Mouse (Mus musculus): ENCODE data around the gene Stoml1. TPM values are rescaled to one million over a fixed set of nuclear protein-coding genes. Genes with fewer than 3 reads are reported as not detected.
"Not testable (repeated sequence)": the region's sequence is repeated elsewhere in the genome, so short reads cannot be mapped to it uniquely, and the experiment has no call there.

Gene Stoml1
- total RNA-seq, 2 experiments from 2014 or later: 29.9 to 30.8 TPM

DNA sequence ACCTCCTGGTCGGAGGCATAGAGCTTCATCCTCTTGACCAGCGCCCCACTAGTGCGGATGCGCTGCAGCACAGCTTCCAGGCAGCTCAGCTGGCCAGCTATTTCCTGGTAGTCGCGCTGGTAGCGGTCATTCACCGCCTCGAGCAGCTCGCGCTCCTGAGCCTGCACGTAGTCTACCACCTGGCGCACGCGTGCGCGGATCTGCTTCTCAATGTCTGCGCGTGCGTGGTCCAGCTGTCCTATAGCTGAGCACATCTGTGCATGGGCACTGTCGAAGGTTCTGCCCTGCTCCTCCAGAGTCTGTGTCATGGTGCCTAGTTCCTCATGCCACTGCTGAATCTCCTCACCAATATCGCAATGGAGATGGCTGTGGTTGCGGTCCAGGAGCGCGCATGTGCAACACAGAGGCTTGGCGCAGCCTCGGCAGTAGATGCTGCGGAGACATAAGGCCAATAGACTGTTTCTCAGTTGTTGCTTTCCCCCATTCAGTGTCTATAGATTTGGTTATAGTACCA lies 18.4 kb upstream of the Stoml1 start:
- no peak for DNase-seq (ENCODE audit: low spot score in 2 of 2)

DNA sequence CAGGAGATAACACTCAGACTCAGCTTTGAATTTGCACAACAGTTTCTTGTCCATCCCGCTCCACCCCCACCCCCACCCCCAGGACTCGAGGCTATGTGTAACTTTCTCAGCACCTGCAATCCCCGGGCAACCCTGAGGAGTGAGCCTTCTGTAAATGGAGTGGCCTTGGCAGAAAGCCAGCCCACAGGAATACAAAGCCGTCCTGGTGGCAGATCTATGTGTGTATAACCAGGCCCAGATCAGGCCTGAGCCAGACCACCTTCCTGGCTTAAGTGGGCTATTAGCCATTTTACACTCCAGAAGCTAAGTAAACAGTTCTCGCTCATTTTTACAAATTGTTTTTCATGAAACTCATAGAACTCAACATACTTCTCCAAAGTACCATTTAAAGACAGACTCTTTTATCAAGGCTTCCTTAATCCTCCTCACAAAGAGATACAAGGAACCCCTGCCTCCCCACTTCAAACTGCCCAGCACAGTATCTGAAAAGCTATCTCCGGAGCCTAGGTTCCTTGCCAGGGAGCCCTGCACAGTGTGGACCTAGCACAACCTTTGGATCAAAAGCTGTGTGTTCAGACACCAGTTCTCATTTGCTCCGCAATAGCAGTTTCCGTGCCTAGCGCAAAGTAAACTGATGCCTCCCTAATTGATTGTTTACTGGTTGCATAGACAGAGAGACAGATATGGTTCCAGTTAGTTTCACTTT lies 11.0 kb upstream of the Stoml1 start:
- DNase-seq (ENCODE audit: low spot score in 2 of 2): no peak

DNA sequence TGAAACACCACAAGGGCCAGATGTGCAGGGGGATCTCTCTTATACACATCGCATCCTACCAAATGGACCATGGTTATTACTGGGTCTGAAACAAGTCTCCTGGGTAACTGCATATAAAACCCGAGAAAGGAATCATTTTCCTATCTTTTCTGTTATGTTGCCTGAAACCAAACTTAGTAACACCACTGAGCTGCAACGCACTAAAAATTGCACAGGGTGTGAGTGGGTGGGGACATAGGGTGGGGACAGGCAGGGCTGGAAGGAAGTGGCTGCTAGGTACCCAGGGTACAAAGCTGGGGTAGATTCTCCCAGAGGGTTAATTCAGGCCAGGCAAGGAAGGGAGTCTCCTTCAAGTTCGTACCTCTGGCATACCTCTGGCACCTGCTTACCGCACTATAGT lies 10.3 kb upstream of the Stoml1 start:
- DNase-seq (ENCODE audit: low spot score in 2 of 2): no peak

DNA sequence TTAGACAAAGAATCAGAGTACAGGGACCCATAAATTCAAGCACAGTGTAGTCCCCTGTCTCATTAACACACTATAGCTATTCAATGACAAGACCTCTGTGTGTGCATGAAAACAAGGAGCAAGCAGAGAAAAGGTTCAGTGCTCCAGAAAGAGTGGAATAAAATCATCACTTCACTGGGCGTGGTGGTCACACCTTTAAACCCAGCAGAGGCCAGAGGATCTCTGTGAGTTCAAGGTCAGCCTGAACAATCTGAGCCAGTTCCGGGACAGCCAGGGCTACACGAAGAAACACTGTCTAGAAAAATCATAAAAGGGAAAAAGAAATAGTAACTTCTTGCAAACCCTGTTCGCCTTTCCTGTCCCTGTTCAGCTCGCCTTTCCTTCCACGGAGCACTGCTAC lies 9.3 kb upstream of the Stoml1 start:
- DNase-seq (ENCODE audit: low spot score in 2 of 2): no peak

DNA sequence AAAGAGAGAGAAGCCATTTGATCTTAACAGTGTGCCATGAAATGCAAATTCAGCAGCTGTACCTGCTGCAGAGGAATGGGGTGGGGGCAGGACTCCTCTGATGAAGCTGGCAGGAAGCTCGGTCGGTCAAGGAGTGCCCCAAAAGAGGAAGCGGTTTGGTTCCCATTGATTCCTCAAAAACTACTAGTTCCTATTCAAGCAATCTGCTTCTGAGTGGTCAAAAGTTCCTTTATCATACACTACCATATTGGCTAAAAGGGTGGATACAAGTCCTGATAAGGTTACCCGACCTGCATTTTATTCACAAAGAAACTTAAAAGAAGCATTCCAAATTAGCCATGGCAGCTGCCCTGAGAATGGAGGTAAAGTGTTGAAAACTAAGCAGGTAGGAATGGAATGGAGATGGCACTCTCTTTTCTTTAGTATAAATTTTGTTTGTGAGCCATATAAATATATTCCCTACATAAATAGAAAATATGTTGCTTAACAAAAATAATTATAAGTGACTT lies 6.8 kb upstream of the Stoml1 start:
- no peak for DNase-seq (ENCODE audit: low spot score in 2 of 2)

DNA sequence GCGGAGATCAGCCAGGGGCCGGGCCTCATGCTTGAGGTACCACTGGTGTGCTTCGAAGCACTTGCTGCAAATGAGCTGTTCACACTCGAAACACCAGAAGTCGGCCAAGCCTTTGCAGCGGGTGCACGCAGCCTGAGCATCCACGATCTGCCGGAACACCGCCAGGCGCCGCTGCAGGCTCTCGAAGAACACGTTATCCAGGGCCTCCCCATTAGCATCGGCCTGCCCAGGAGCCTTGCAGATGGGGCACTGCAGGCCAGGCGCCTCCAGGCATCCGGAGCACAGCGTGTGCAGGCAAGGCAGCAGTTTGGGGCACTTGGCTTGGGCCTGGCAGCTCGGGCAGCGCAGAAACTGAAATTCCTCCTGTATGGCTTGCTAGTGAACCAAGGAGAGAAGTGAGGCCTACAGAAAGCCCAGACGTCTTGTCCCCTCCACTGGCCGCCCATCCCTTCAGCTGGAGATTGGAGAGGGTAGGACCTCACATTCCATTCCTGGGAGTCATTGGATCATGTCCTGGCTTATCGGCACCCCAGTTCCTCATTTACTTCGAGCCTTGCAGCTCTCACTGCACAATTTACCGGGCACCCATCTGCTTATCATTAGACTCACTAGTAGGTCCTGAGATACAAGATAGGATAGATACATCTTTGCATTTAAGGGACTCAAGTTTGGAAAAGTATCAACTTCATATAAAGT lies 5.8 kb upstream of the Stoml1 start:
- DNase-seq (ENCODE audit: low spot score in 2 of 2): peak; percentile 39 to 62

DNA sequence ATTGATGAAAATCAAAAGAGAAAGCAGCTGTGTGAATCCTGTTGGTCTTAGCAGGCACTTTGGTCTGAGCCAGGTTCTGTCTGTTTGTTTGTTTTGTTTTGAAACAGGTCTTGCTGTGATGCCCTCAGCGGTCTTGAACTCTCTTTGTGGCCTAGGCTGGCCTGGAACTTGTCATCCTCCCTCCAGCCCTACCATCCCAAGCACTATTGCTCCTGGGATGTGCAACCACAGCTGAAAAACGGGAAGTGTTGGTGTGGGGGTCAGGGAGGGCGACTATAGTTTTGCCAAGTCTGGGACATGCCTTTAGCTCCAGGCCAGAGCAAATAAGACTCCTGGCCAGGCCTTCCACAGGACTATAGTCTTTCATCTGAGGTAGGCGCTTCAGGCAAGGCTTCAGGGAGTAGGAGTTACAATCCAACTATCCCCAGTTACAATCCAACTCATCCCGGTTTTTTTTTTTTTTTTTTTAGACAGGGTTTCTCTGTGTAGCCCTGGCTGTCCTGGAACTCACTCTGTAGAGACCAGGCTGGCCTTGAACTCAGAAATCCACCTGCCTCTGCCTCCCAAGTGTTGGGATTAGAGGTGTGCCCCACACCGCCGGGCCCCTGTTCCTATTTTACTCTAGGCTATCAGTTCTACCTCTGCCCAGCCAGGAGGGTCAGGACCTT lies 4.1 kb upstream of the Stoml1 start:
- no peak for DNase-seq (ENCODE audit: low spot score in 2 of 2)

DNA sequence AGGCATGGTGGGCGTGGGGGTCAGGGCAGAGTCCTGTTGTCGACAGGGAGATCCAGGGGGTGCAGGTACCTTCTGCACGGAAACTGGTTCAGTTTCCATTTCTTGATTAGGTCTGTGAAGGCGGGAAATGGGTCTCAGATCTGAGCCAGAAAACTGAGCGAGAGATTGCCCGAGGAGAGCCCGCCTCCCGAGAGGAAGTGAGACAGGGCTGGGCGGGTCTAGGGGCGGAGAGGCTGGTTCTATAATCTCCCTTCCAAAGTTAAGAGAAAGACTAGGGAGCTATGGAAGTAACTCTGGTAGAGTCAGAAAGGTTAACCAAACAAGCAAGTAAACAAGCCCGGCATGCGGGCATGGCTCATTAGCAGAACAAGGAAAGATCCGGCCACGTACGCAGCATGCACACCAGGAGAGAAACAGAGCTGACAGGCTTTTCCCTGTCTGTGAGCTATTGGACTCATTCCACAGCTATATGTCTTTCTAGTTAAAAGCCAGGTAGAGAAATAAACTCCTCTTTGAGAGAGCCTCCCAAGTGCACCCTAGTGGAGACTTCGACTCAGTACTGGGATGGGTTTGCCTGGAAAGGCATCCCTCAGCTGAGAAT lies 3.3 kb upstream of the Stoml1 start, which contains the start of gene Pml:
Pml (minus strand) TSS at position 195 of the 601 bp plus-strand sequence.
- peak; percentile 36 to 72 for DNase-seq (ENCODE audit: low spot score in 2 of 2)

DNA sequence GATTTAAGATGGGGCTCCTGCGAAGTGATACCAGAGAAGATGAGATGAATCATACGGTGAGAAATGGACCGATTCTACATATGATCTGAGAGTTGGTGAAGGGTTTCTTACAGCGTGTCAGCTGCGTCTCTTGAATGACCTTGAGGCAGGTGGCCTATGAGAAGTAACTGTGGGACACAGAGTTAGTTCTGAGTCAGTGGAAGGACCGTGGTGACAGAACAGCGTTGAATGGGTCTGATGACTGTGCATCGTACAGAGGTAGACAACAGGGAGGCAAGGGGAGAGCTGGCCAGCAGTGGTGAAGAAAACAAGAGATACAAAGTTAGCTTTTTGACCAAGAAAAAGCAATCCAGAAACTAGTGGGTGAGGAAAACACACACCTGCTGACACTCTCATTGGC lies 2.6 kb upstream of the Stoml1 start:
- DNase-seq (ENCODE audit: low spot score in 2 of 2): no peak

DNA sequence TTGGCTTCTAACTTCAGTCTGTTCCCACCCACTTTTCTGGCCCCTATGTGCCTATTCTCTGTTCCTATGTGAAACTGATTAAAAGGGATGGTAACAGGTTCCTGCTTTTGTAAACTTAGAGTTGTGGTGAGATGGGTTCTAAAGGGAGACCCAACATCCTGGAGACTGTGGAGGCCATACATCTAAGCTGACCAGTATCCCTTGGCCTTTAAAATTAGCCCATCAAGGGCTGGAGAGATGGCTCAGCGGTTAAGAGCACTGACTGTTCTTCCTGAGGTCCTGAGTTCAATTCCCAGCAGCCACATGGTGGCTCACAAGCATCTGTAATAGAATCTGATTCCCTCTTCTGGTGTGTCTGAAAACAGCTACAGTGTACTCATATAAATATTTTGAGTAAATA lies 2.2 kb upstream of the Stoml1 start:
- not testable (repeated sequence) for DNase-seq (ENCODE audit: low spot score in 2 of 2)

DNA sequence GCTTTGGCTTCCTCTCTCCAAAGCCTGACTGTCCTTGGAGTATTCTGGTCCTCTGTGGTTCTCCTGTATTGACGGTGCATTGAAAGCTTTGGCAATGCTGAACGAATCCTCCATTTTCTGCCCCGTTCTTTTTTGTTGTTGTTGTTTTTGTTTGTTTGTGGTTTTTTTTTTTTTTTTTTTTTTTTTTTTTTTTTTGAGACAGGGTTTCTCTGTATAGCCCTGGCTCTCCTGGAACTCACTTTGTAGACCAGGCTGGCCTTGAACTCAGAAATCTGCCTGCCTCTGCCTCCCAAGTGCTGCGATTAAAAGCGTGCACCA lies 800 bp downstream of the Stoml1 start:
- not testable (repeated sequence) for DNase-seq (ENCODE audit: low spot score in 2 of 2)

DNA sequence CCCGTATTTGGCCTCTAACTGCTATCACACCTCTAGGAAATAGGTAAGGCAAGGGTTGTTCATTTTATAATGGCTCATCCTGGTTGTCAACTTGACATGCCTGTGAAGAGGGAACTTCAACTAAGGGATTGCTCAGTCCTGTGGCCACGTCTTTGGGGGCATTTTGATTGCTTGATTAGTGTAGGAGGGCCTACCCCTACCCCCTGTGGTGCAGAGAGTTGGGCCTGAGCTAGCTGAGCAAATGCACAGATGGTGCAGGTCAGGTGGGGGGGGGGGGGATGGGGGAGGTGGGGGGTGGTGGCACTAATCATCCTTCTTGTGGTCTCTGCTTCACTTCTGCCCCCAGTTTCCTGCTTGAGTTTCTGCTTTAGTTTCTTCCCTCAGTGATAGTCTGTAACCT lies 2.1 kb downstream of the Stoml1 start:
- DNase-seq (ENCODE audit: low spot score in 2 of 2): no peak

DNA sequence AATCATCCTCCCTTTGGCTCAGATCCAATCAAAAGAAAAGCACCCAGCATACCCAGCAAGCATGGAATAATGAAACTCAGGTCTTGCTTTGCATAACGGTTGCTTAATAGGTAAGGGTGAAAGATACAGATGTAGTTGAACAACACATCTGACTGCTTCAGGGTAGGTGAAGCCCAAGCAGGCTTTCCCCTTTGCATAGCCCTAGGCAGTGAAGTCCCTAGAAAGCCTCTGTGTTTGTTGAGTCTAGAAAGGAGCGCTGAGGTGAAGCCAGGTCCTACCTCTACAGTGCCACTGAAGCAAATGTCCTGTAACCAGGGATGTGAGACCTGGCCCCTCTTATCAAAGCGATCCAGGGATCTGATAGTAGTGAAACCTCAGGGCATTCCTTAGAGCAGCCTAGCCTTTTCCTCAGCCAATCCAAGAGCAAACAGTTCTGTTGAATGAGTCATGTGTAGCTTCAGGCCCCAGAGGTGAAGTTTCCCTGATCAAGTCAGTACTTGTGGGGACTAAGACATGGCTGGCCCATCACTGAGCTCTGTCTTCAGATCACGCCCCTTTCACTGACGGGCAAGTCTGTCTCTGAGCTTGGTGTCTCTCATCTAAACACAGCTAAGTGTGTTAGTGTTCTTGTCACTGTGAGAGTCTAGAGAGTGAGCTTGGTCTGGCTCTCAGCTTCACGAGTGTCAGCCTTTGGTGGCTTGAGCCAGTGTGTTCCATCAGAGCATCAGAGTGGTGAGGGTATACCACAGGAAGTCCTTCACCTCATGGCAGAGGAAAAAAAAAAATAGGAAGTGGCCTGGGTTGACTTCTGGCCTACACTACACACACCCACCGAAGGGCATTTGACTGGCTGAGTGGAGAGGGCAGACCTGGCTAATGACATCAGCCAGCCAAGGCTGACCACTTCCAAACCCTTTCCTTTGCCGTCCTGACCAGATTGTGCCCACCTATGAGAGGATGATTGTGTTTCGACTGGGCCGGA lies 3.0 kb downstream of the Stoml1 start:
- no peak for DNase-seq (ENCODE audit: low spot score in 2 of 2)

DNA sequence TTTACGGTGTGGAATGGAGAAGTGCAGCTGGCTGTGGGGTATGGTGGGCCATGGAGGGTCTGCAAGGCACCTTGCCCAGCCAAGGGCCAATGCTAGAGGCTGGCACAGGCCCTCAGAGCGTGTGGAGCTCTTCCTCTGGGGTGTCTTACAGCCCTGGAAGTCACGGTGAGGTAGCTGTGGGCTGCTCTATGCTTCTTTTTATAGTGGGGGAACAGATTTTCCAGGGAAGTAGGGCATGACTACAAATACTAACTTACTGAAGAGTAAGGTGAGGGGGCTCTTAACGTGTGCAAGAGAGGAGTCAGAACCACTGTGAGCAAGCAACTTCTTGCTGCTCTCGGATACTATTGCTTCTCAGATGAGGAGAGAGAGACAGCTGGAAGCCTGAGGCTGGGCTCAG lies 9.5 kb downstream of the Stoml1 start:
- DNase-seq (ENCODE audit: low spot score in 2 of 2): no peak

DNA sequence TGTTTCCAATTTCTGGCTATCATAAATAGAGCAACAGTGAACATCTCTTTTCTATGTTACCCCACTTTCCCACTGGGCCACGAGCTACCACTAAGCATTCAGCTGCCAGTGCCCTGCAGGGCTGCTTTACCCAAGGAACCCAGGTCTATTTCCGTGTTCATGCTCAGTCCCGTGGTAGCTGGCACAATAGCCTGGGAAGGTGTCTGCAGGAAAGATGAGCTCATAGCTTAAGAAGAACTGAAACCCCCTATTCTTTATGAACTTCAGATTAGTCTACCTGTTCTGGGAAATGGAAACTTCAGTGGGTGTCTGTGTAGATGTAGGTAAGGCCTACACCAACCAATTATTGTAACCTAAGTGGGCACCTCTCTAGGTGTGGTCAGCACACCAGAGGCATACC lies 12.4 kb downstream of the Stoml1 start:
- no peak for DNase-seq (ENCODE audit: low spot score in 2 of 2)

DNA sequence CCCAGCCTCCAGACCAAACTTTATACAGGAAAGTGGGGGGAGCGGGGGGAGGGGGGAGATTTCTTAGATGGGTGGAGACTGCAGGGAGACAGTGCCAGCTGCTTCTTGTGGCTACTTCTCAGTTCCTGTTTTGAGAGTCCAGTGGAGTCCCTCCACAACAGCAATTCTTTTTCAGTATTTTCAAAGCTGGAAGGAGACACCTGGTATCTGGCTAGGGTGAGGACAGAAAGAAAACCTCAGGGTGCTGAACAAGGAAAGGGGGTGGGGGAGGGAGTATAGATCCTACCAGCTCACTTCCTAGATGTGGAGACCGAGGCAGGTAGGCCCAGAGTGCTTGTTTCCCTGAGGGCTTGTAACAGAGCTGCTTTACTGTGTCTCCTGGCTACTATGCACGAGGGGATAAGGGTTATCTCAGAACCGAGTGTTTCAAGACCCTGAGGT lies 13.6 kb downstream of the Stoml1 start:
- DNase-seq (ENCODE audit: low spot score in 2 of 2): no peak

DNA sequence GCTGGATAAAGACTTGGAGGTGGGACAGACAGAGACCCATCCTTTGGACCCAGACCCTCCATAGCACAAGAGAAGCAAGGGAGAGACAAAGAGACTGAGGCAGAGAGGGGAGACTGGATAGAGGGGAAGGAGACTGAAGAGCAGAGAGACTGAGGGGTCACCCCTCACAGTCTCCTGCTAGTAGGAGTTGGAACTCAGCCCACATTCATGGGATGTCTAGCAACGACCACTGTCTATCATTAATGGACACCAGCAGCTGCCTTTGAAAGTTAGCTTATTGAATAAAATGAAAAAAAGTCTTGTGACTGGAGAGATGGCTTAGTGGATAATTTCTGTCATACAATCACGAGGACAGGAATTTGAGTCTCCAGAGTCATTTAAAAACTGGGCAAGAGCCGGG lies 14.1 kb downstream of the Stoml1 start:
- no peak for DNase-seq (ENCODE audit: low spot score in 2 of 2)

DNA sequence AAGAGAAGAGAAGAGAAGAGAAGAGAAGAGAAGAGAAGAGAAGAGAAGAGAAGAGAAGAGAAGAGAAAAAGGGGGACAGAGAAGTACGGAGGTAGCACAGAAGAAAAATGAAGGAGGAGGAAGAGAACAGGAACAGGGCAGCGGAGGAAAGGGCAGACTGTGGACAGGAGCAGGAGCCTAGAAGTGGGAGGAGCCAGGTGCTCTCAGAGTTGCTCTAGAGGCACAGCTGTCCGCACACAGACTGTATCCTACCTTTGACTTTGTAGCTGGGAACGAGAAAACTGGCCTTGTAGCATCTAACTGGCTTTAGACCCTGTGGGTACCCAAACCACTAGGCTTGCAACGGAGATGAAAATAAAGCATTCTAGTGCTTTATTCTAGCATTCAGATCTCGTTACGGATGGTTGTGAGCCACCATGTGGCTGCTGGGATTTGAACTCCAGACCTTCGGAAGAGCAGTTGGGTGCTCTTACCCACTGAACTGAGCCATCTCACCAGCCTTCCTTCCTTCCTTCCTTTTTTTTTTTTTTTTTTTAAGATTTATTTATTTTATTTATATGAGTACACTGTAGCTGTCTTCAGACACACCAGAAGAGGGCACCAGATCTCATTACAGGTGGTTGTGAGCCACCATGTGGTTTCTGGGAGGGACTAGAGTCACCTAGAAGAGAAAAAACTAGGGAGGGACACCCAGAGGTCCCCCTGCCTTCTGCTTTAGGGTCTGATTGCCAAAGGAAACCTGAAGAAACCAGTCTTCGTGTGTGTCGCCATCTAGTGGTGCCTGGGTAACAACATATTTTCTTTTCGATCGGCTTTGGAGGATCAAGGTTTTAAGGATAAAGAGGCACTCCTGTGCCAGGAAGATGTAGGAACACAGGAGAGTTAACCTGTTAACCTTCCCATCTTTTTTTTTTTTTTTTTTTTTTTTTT lies 15.7 kb downstream of the Stoml1 start:
- peak in 1 of 2 experiments; percentile 26 for DNase-seq (ENCODE audit: low spot score in 2 of 2)

DNA sequence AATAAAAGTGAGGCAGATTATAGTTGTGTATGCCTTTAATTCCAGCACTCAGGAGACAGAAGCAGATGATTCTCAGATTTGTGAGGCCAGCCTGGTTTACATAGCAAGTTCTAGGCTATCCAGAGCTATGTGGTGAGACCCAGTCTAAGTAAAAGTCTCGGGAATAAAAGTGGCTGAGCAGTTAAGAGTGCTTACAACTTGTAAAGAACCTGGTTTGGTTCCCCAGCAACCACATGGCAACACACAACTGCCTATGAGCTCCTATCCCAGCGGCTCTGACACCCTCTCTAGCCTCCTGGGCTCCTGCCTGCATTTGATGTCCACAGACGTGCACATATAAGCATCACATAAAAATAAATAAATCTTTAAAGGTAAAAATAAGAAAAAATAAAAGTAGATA lies 17.1 kb downstream of the Stoml1 start:
- no peak for DNase-seq (ENCODE audit: low spot score in 2 of 2)
